Mouse (Mus musculus): ENCODE results near the gene Sdhaf1.

- TF ChIP-seq CTCF (IDR thresholded peaks at IDR 0.05), result no peak
- TF ChIP-seq EP300 (IDR thresholded peaks at IDR 0.05), result no peak
Measured at GRCm38 (mm10) chr7:30367466-30367865, 43.8 kb upstream of the Sdhaf1 start.
